Mouse (Mus musculus): ENCODE measurements around the gene Gm17455.

- TF ChIP-seq TAL1 (IDR thresholded peaks at IDR 0.05; ENCODE audit: low read length) (no peak), GATA1 (IDR thresholded peaks at IDR 0.05; ENCODE audit: low read length) (no peak)
Observed at GRCm38 (mm10) chr10:60419624-60420023, 20.1 kb downstream of the Gm17455 start.
